Mouse (Mus musculus) limb, embryonic 12.5 days (tissue): ENCODE measurements around the gene Nobox. TPM values are rescaled to one million over a fixed set of nuclear protein-coding genes. Genes with fewer than 3 reads are reported as not detected.

ENCODE experiments used
- ATAC-seq: fragments of 200-750 bp; cut with Nextera tagmentation; 2 replicates; pipeline ENCODE4 v1.8.0; 2017; ENCODE audit warnings: low read depth, moderate TSS enrichment; ENCODE audit not compliant: insufficient number of reproducible peaks, insufficient read depth, low FRiP score, low TSS enrichment
- H3K27ac ChIP-seq: fragments of 300-500 bp; sonication (generic); 2 replicates; pipeline ENCODE4 v1.5.1; 2016; ENCODE audit warnings: mild to moderate bottlenecking, moderate library complexity
- H3K27me3 ChIP-seq: fragments of 300-500 bp; sonication (generic); 2 replicates; pipeline ENCODE4 v1.6.1; 2016; ENCODE audit warnings: mild to moderate bottlenecking, moderate library complexity
- H3K36me3 ChIP-seq: fragments of 300-500 bp; sonication (generic); 2 replicates; pipeline ENCODE4 v1.6.1; 2016; ENCODE audit warnings: mild to moderate bottlenecking, moderate library complexity
- H3K4me1 ChIP-seq: fragments of 300-500 bp; sonication (generic); replicated peaks from 2 replicates; pipeline ENCODE4 v1.6.1; 2016
- H3K4me2 ChIP-seq: fragments of 300-500 bp; sonication (generic); 2 replicates; pipeline ENCODE4 v1.6.1; 2016; ENCODE audit warnings: mild to moderate bottlenecking, moderate library complexity
- H3K4me3 ChIP-seq: fragments of 300-500 bp; sonication (generic); replicated peaks from 2 replicates; pipeline ENCODE4 v1.5.1; 2016; ENCODE audit warnings: mild to moderate bottlenecking
- H3K9ac ChIP-seq: fragments of 300-500 bp; sonication (generic); replicated peaks from 2 replicates; pipeline ENCODE4 v1.6.1; 2016; ENCODE audit warnings: mild to moderate bottlenecking, moderate library complexity
- H3K9me3 ChIP-seq: fragments of 300-500 bp; sonication (generic); 2 replicates; pipeline ENCODE4 v1.6.1; 2016; ENCODE audit warnings: mild to moderate bottlenecking, moderate library complexity
- WGBS: fragments of 180-500 bp; shearing (Covaris S2); methylation state at CpG from one replicate; pipeline ENCODE4 v1.1.7; 2016; 5-methylcytosine and 5-hydroxymethylcytosine counted together
- polyA plus RNA-seq: library from polyadenylated mRNA; unstranded; fragments of >200 nt; fragmentation: Nextera tagmentation; extraction: Ambion mirVana; gene quantifications from 2 replicates; pipeline ENCODE4 v1.2.1, GENCODE M21; 2016

Nobox gene
- not detected in 2 replicates for polyA plus RNA-seq

DNA sequence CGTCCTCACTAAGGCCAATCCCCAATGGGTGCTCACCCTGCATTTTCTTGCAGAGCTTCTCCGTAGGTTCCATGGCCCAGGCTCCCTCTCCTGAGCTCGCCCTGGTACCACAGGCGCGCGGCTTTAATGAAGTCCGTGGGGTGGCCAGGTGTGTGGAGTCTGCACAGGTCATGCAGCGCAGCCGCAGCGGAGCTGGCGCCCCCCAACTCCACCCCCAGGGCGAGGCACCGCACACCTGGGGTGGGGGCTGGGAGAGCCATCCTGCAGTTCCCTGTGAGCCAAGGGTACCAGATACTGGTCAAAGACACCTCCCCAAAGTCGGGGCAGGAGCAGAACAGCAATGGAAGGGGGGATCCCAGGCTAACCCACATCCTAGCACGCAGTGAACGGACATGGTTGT lies at the start of gene Nobox:
TSS of gene Nobox (minus strand) at position 101 of the 400 bp plus-strand sequence.
- 59% methylated on average over 16 of the region's 16 CpGs for WGBS
- Histone ChIP-seq H3K27me3 (no peaks in the 10 kb centered on the region), H3K4me2 (no peak within 1 kb of the TSS), H3K36me3 (no peaks in the 10 kb centered on the region), H3K4me1 (no peaks in the 10 kb centered on the region), H3K27ac (no peak within 1 kb of the TSS), H3K4me3 (no peak within 1 kb of the TSS), H3K9ac (no peak within 1 kb of the TSS), H3K9me3 (no peaks in the 10 kb centered on the region)
- no peak for ATAC-seq

DNA sequence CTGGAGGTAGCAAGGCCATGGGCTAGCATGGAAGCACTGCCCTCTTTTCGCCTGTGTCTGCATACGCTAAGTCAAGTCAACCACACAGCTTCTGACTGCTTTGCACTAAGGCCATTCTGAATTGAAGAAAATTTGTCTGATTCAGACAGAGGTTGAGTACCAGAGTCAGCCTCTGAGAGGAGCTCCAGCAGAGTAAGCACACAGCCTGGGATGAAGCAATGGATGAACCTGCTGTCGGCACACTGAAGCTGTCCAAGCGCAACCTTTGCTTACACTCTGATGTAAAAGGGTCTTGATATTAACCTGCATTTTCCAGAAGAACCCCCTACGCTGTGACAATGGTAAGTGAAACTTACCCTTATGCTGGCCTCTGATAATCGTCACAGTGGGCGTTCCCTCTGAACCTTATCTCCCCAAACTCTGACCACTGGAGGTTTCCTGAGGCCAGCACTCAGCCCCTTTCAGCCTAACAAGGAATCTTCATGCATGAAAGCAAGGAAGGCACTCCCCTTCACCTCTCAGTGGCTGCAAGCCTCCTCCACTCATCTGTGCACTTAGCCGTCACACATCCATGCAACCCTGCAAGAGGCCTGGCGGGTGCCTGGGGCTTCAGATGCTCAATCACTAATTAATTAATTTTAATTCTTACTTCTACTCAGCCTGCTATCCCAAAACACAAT lies 45.3 kb upstream of the Nobox start:
- Histone ChIP-seq H3K4me3 (no peak overlapping the region), H3K4me2 (no peak overlapping the region), H3K4me1 (no peaks in the 10 kb centered on the region), H3K9ac (no peak overlapping the region), H3K36me3 (no peaks in the 10 kb centered on the region), H3K27ac (no peak overlapping the region), H3K9me3 (no peaks in the 10 kb centered on the region), H3K27me3 (peaks cover 4% of the 10 kb centered on the region; the same call in 1 of the 2 replicates)
- ATAC-seq: no peak
- WGBS: 85% methylated on average over 9 of the region's 9 CpGs

DNA sequence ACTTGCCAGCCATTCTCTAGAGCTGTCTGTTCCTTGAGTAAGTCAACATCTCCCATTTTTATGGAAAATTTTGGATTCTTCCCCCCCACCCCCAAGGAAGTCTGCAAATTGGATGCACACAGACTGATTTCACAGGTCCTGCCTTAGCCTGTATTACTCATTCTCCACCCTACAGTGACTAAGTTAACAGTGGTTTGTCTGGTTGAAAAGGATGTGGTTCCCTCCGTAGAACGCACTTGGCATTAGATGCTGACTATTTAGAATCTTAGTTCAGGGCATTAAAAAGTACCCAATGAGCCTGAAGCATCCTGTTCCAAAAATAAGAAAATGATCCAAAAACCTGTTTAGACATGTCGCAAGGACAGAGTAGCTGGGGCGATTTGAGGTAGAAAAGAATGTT lies 44.1 kb upstream of the Nobox start:
- 89% methylated on average over 4 of the region's 4 CpGs for WGBS
- Histone ChIP-seq H3K9me3 (no peaks in the 10 kb centered on the region), H3K27me3 (peaks cover 4% of the 10 kb centered on the region; the same call in 1 of the 2 replicates), H3K4me3 (no peak overlapping the region), H3K4me1 (no peaks in the 10 kb centered on the region), H3K27ac (no peak overlapping the region), H3K4me2 (no peak overlapping the region), H3K9ac (no peak overlapping the region), H3K36me3 (no peaks in the 10 kb centered on the region)
- ATAC-seq: no peak

DNA sequence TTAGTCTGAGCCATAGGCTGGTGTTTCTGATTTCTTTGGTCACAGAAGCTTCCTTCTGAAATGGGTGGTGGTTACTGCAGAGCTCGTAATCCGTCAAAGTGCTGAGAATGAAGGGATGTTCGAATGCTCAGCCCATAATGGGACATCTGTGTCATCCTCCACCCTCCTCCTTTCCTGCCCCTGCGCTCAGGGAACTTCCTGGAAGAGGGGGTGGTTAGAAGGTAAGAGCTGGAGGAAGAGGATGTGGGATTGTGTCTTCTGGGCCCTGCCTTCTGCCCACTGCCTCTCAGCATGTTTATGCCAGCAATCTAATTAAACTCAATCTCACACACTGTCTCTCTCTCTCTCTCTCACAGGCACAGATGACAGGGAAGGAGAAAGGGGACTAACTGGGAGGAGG lies 39.7 kb upstream of the Nobox start:
- Histone ChIP-seq H3K27me3 (no peaks in the 10 kb centered on the region), H3K9me3 (no peaks in the 10 kb centered on the region), H3K27ac (no peak overlapping the region), H3K4me2 (no peak overlapping the region), H3K9ac (no peak overlapping the region), H3K4me1 (no peaks in the 10 kb centered on the region), H3K4me3 (no peak overlapping the region), H3K36me3 (no peaks in the 10 kb centered on the region)
- 60% methylated on average over 4 of the region's 4 CpGs for WGBS
- ATAC-seq: no peak

DNA sequence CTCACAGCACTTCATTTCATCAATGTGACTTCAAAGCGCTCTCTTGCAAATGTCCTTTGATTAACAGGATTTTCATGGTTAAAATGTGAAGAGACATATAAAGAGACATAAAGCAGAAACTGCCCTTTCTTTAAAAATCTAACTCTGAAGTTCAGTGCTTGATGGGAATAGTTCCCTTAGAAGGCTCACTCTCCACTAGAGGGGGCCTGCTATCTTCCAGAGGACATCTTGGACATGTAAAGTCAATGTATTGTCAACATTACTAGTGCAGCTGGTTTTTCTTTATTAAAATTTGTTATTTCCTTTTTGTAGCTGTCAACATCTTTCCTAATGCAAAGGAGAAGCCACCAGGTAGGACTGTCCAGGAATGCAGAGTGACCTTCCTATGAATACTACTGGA lies 38.3 kb upstream of the Nobox start:
- no peak for ATAC-seq

DNA sequence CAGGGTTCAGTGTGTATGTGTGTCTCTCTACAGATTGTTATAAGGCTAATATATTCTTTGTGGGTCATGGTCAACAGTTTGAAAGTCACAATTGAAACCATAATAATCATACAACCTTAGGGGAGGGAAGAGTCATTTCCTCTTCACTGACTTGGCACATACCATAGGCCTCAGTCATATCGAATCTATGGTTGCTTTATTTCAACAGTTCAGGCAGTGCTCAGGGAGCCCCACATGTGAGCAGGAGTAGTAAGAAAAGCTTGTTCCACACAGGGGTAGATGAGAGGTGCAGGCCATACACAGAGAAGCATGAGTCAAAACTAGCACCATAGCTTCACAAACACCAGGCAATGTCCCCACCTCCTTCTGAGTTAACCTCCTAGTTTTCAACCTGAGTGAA lies 33.7 kb upstream of the Nobox start:
- no peak overlapping the region for H3K4me2 ChIP-seq
- no peak for ATAC-seq
- H3K27me3 ChIP-seq: no peaks in the 10 kb centered on the region
- H3K36me3 ChIP-seq: no peaks in the 10 kb centered on the region
- WGBS: 77% methylated on average over 1 of the region's 1 CpGs
- H3K9me3 ChIP-seq: no peaks in the 10 kb centered on the region
- no peak overlapping the region for H3K4me3 ChIP-seq
- no peak overlapping the region for H3K27ac ChIP-seq
- no peaks in the 10 kb centered on the region for H3K4me1 ChIP-seq
- no peak overlapping the region for H3K9ac ChIP-seq

More for the DNA sequence above, 38.3 kb upstream of the Nobox start:
- no peak overlapping the region for H3K4me2 ChIP-seq
- H3K9ac ChIP-seq: no peak overlapping the region
- no peaks in the 10 kb centered on the region for H3K27me3 ChIP-seq
- H3K36me3 ChIP-seq: no peaks in the 10 kb centered on the region
- no peaks in the 10 kb centered on the region for H3K4me1 ChIP-seq
- no peaks in the 10 kb centered on the region for H3K9me3 ChIP-seq
- WGBS: 87% methylated on average over 1 of the region's 1 CpGs
- H3K27ac ChIP-seq: no peak overlapping the region
- H3K4me3 ChIP-seq: no peak overlapping the region

DNA sequence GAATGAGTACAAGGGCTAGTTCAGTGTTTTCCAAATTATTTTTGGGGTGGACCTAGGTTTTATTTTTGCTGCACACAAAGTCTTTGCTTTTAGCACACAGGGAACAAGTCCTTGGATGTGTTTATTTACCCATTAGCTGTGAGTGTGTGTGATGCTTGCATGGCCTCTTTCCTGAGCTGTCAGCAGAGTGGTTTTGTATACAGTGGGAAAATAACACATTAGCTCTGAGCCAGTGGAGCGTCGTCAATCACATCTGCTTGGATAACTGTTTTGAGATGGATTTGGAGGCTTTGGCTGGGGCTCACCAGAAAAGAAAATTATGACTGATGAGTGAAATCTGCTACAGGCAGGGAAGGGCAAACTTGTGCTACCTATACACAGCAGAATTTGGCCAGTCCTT lies 33.0 kb upstream of the Nobox start:
- Histone ChIP-seq H3K27me3 (no peaks in the 10 kb centered on the region), H3K4me2 (no peak overlapping the region), H3K4me1 (no peaks in the 10 kb centered on the region), H3K9ac (no peak overlapping the region), H3K9me3 (no peaks in the 10 kb centered on the region), H3K27ac (no peak overlapping the region), H3K4me3 (no peak overlapping the region), H3K36me3 (no peaks in the 10 kb centered on the region)
- 74% methylated on average over 2 of the region's 2 CpGs for WGBS
- no peak for ATAC-seq

DNA sequence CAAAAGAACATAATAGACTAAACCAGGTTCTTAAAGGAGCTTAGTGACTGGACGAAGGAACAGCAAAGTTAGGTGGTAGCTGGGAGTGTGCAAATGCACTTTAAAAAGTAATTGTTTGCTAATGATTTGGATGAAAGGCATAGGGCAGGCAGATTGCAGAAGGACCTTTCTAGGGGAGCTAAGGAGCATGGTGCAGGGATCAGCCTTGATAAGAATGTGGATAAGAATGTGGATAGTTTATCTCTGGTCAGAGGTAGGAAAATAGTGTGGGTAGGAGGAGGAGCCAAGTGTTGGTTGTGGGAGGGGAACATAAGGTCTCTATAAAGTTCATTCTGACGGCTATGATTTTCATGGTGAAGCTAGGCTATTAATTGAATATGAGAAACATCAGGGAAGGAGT lies 29.4 kb upstream of the Nobox start:
- 48% methylated on average over 2 of the region's 2 CpGs for WGBS
- ATAC-seq: no peak
- H3K9me3 ChIP-seq: no peaks in the 10 kb centered on the region

DNA sequence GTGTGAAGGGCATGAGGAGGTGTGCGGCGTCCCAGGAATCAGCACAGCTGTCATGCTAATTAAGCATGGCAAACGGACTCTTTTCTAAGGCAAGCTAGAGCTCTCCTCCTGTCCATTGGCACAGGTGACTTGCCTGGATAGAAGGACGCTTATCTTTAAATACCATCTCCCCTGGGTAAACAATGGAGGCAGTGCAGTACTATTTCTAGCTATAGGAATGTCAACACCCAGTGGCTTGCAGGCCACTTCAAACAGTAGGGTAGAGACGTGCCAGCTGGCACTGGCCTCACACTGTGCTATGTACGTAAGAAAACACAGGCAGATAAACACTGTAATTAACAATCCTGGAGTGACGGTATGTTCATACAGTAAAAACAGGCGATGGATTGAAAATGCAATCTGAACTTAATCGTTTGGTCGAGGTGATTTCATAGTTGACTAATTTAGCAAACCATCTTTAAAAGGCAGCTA lies 28.2 kb upstream of the Nobox start:
- Histone ChIP-seq H3K36me3 (no peaks in the 10 kb centered on the region), H3K27me3 (no peaks in the 10 kb centered on the region), H3K9ac (no peak overlapping the region), H3K4me1 (no peaks in the 10 kb centered on the region), H3K27ac (no peak overlapping the region), H3K4me3 (no peak overlapping the region), H3K4me2 (no peak overlapping the region), H3K9me3 (no peaks in the 10 kb centered on the region)
- 55% methylated on average over 10 of the region's 10 CpGs for WGBS
- ATAC-seq: no peak

More for the DNA sequence above, 29.4 kb upstream of the Nobox start:
- Histone ChIP-seq H3K27me3 (no peaks in the 10 kb centered on the region), H3K36me3 (no peaks in the 10 kb centered on the region), H3K4me2 (no peak overlapping the region), H3K27ac (no peak overlapping the region), H3K9ac (no peak overlapping the region), H3K4me1 (no peaks in the 10 kb centered on the region), H3K4me3 (no peak overlapping the region)

DNA sequence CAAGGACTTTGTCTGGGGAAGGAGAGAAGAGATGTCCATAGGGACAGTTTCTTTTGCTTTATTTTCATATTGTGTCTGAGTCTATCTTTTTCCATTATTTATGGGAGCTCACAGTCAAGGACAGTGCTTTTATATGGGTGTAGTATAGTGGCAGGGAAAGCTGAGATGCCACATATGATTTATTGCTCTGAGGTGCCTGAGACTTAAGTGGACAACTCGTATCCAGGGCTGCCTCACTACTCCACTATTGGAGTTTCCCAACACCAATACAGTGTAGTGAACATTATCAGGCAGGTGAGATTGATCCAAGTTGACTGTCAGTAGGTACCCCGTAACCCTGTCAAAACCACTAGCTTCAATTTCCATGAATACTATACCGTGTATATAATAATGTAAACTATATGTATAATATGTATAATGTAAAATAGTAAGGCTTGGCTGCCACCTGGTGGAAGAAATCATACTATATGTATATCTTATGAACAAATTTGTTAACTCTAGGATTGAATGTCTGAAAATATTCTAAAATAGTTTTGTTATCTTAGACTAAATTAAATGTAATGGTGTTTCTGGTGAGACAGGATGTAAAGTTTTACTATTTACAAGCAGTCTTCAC lies 26.4 kb upstream of the Nobox start:
- Histone ChIP-seq H3K36me3 (no peaks in the 10 kb centered on the region), H3K27me3 (no peaks in the 10 kb centered on the region), H3K9ac (no peak overlapping the region), H3K9me3 (no peaks in the 10 kb centered on the region), H3K4me2 (no peak overlapping the region), H3K27ac (no peak overlapping the region), H3K4me3 (no peak overlapping the region), H3K4me1 (no peaks in the 10 kb centered on the region)
- no peak for ATAC-seq
- 75% methylated on average over 3 of the region's 3 CpGs for WGBS

DNA sequence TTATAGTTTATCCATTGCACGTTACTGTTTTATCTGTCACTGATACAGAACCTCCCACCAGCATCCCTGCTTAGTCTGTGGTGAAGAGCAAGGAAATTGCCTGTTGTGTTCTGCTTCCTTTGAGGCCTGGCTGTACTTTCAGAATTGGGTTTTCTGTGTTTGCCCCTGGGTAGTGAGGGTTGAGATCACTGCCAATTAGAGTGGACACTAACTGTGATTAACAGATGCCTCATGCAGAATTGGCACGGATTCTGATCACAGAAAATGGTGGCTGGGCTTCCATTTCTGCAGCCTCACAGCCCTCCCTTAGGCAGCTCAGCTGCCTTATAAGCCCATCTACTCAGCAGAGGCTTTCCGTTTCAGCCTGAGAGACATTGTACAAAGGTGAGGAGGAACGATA lies 24.1 kb upstream of the Nobox start:
- Histone ChIP-seq H3K4me2 (no peak overlapping the region), H3K36me3 (no peaks in the 10 kb centered on the region), H3K4me3 (no peak overlapping the region), H3K9ac (no peak overlapping the region), H3K27ac (no peak overlapping the region), H3K27me3 (no peaks in the 10 kb centered on the region), H3K9me3 (no peaks in the 10 kb centered on the region), H3K4me1 (no peaks in the 10 kb centered on the region)
- no peak for ATAC-seq
- WGBS: 73% methylated on average over 4 of the region's 4 CpGs
